Mouse (Mus musculus): Measurements from ENCODE around the gene 2810004N23Rik. TPM values are rescaled to one million over a fixed set of nuclear protein-coding genes. Genes with fewer than 3 reads are reported as not detected.

2810004N23Rik gene
- polyA plus RNA-seq, 1 experiment, result 17.1 TPM

GRCm38 (mm10) chr8:124896632-124897385 is 33.9 kb upstream of the 2810004N23Rik start:
- peak overlapping the region; percentile 67 for H3K27ac ChIP-seq (ENCODE audit: insufficient read depth, low read length)
- peak overlapping the region; percentile 92 for H3K4me3 ChIP-seq (ENCODE audit: insufficient read depth, low read length)
- peaks cover 12% of the 10 kb centered on the region for H3K4me1 ChIP-seq (ENCODE audit: control insufficient read depth, insufficient read depth, low read length)
- TF ChIP-seq CTCF (IDR thresholded peaks at IDR 0.05; ENCODE audit: extremely low read depth, insufficient read depth, low read length) (peak; percentile 25; the same call in 1 of the 2 replicates), POLR2A (IDR thresholded peaks at IDR 0.05; ENCODE audit: extremely low read depth, insufficient read depth, low read length) (no peak)

GRCm38 (mm10) chr8:124896010-124896631 is 33.2 kb upstream of the 2810004N23Rik start:
- TF ChIP-seq CTCF (IDR thresholded peaks at IDR 0.05; ENCODE audit: extremely low read depth, insufficient read depth, low read length), result no peak
- TF ChIP-seq POLR2A (IDR thresholded peaks at IDR 0.05; ENCODE audit: extremely low read depth, insufficient read depth, low read length), result no peak
- peak overlapping the region; percentile 92 for H3K4me3 ChIP-seq (ENCODE audit: insufficient read depth, low read length)
- H3K27ac ChIP-seq (ENCODE audit: insufficient read depth, low read length), result no peak overlapping the region
- peaks cover 12% of the 10 kb centered on the region for H3K4me1 ChIP-seq (ENCODE audit: control insufficient read depth, insufficient read depth, low read length)

- TF ChIP-seq POLR2A (IDR thresholded peaks at IDR 0.05; ENCODE audit: extremely low read depth, insufficient read depth, low read length), result no peak
- no peak for TF ChIP-seq CTCF (IDR thresholded peaks at IDR 0.05; ENCODE audit: extremely low read depth, insufficient read depth, low read length)
- Histone ChIP-seq H3K4me1 (ENCODE audit: control insufficient read depth, insufficient read depth, low read length) (peaks cover 9% of the 10 kb centered on the region), H3K27ac (ENCODE audit: insufficient read depth, low read length) (no peak overlapping the region), H3K4me3 (ENCODE audit: insufficient read depth, low read length) (no peak overlapping the region)
Measured at GRCm38 (mm10) chr8:124892596-124892995, 29.7 kb upstream of the 2810004N23Rik start.

GRCm38 (mm10) chr8:124888385-124888784 is 25.5 kb upstream of the 2810004N23Rik start:
- TF ChIP-seq POLR2A (IDR thresholded peaks at IDR 0.05; ENCODE audit: extremely low read depth, insufficient read depth, low read length) (no peak), CTCF (IDR thresholded peaks at IDR 0.05; ENCODE audit: extremely low read depth, insufficient read depth, low read length) (no peak)
- Histone ChIP-seq H3K4me1 (ENCODE audit: control insufficient read depth, insufficient read depth, low read length) (no peaks in the 10 kb centered on the region), H3K4me3 (ENCODE audit: insufficient read depth, low read length) (no peak overlapping the region), H3K27ac (ENCODE audit: insufficient read depth, low read length) (no peak overlapping the region)

DNA sequence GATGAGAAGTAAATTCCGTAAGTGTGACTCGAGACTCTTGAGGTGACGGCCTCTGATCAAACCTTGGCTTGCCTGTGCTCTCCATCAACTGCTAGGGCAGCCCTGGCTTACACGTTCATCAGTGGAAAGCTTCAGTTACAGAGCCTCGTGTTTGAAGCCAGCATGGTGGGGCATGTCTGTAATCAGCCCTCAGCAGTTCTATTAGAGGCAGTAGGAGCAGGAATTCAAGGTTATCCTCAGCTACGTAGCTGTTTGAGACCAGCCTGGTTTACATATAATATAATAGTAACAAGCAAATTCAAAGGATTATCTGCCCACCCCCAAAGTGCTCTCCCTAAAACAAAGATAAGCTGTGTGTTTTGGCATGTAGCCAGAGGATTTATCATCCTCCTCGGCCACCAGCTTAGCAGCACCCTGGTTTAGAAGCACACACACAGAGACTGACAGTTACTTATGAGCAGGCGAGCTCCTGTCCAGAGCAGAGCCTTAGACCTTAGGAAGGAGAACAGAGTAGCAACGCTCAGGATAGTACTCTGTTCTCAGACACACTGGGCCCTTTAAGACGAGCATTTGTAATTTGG is 16.1 kb upstream of the 2810004N23Rik start:
- TF ChIP-seq POLR2A (IDR thresholded peaks at IDR 0.05; ENCODE audit: extremely low read depth, insufficient read depth, low read length), result no peak
- TF ChIP-seq CTCF (IDR thresholded peaks at IDR 0.05; ENCODE audit: extremely low read depth, insufficient read depth, low read length), result no peak
- H3K4me1 ChIP-seq (ENCODE audit: control insufficient read depth, insufficient read depth, low read length), result no peaks in the 10 kb centered on the region
- no peak overlapping the region for H3K4me3 ChIP-seq (ENCODE audit: insufficient read depth, low read length)
- H3K27ac ChIP-seq (ENCODE audit: insufficient read depth, low read length), result no peak overlapping the region

GRCm38 (mm10) chr8:124878141-124878540 is 15.2 kb upstream of the 2810004N23Rik start:
- H3K4me1 ChIP-seq (ENCODE audit: control insufficient read depth, insufficient read depth, low read length), result no peaks in the 10 kb centered on the region
- H3K27ac ChIP-seq (ENCODE audit: insufficient read depth, low read length), result no peak overlapping the region

DNA sequence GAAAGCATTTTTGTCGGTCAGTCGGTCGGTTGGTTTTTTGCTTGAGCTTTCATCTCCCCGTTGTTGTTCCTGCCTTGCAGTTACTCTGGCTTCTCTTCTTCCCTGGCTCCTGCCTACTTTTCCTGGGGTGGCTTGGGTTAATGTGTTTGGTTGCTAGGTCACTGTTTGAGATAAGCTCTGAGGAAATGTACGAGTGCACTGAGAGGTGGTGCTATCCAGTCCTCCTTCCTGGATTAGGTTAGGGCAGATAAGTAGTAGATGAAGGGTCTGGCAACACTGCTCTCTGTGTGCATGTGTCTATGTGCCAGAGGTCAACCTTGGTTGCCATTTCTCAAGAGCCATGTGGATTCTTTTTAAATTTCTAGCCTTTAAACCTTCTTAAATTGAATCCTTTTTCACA is 9.8 kb upstream of the 2810004N23Rik start:
- TF ChIP-seq POLR2A (IDR thresholded peaks at IDR 0.05; ENCODE audit: extremely low read depth, insufficient read depth, low read length), result no peak
- TF ChIP-seq CTCF (IDR thresholded peaks at IDR 0.05; ENCODE audit: extremely low read depth, insufficient read depth, low read length), result no peak
- no peak overlapping the region for H3K27ac ChIP-seq (ENCODE audit: insufficient read depth, low read length)

More at GRCm38 (mm10) chr8:124878141-124878540, 15.2 kb upstream of the 2810004N23Rik start:
- no peak overlapping the region for H3K4me3 ChIP-seq (ENCODE audit: insufficient read depth, low read length)
- TF ChIP-seq POLR2A (IDR thresholded peaks at IDR 0.05; ENCODE audit: extremely low read depth, insufficient read depth, low read length), result no peak
- no peak for TF ChIP-seq CTCF (IDR thresholded peaks at IDR 0.05; ENCODE audit: extremely low read depth, insufficient read depth, low read length)

GRCm38 (mm10) chr8:124872081-124872480 is 9.2 kb upstream of the 2810004N23Rik start:
- Histone ChIP-seq H3K4me3 (ENCODE audit: insufficient read depth, low read length) (no peak overlapping the region), H3K27ac (ENCODE audit: insufficient read depth, low read length) (no peak overlapping the region), H3K4me1 (ENCODE audit: control insufficient read depth, insufficient read depth, low read length) (no peaks in the 10 kb centered on the region)
- TF ChIP-seq CTCF (IDR thresholded peaks at IDR 0.05; ENCODE audit: extremely low read depth, insufficient read depth, low read length) (no peak), POLR2A (IDR thresholded peaks at IDR 0.05; ENCODE audit: extremely low read depth, insufficient read depth, low read length) (no peak)

More for the DNA sequence above, 9.8 kb upstream of the 2810004N23Rik start:
- H3K4me1 ChIP-seq (ENCODE audit: control insufficient read depth, insufficient read depth, low read length), result no peaks in the 10 kb centered on the region
- H3K4me3 ChIP-seq (ENCODE audit: insufficient read depth, low read length), result no peak overlapping the region

- no peak overlapping the region for H3K4me3 ChIP-seq (ENCODE audit: insufficient read depth, low read length)
- no peaks in the 10 kb centered on the region for H3K4me1 ChIP-seq (ENCODE audit: control insufficient read depth, insufficient read depth, low read length)
- no peak for TF ChIP-seq CTCF (IDR thresholded peaks at IDR 0.05; ENCODE audit: extremely low read depth, insufficient read depth, low read length)
- TF ChIP-seq POLR2A (IDR thresholded peaks at IDR 0.05; ENCODE audit: extremely low read depth, insufficient read depth, low read length), result no peak
- no peak overlapping the region for H3K27ac ChIP-seq (ENCODE audit: insufficient read depth, low read length)
Measured at GRCm38 (mm10) chr8:124871474-124871873, 8.6 kb upstream of the 2810004N23Rik start.

Data from cortical plate, adult 2 months (tissue).